Mouse (Mus musculus) liver, embryonic 14.5 days (tissue): ENCODE data around the gene Sult6b1. TPM values are rescaled to one million over a fixed set of nuclear protein-coding genes. Genes with fewer than 3 reads are reported as not detected.

Experiments
- ATAC-seq: fragments of 200-750 bp; cut with Nextera tagmentation; 2 replicates; pipeline ENCODE4 v1.8.0; 2017; ENCODE audit warnings: moderate number of reproducible peaks, mild to moderate bottlenecking, moderate library complexity; ENCODE audit not compliant: insufficient read depth
- DNase-seq, 3 experiments: peaks; one replicate each; pipeline ENCODE4 v3.0.0-alpha.2; 2012 to 2013; ENCODE audit warnings: low read depth in 3 of 3, low spot score in 3 of 3
- H3K27ac ChIP-seq: fragments of 300-500 bp; sonication (generic); 2 replicates; pipeline ENCODE4 v1.5.1; 2014; ENCODE audit warnings: moderate library complexity, mild to moderate bottlenecking, control low read depth, inconsistent platforms
- H3K27me3 ChIP-seq: fragments of 300-500 bp; sonication (generic); 2 replicates; pipeline ENCODE4 v1.6.1; 2014; ENCODE audit warnings: mild to moderate bottlenecking, low read length, moderate library complexity; ENCODE audit not compliant: control insufficient read depth, insufficient read depth
- H3K36me3 ChIP-seq: fragments of 300-500 bp; sonication (generic); replicated peaks from 2 replicates; pipeline ENCODE4 v1.6.1; 2014; ENCODE audit warnings: low read depth; ENCODE audit not compliant: control insufficient read depth, insufficient read depth
- H3K4me1 ChIP-seq, 2 experiments: fragments of 200-500 bp in 1 of 2; fragments of 300-500 bp in 1 of 2; sonication (generic) in 1 of 2; replicated peaks; 2 replicates each; pipeline ENCODE4 v1.6.1; 2012 to 2014; ENCODE audit warnings: antibody characterized with exemption in 1 of 2, inconsistent platforms in 1 of 2, low read length in 1 of 2; ENCODE audit not compliant: control insufficient read depth in 2 of 2, insufficient read depth in 2 of 2
- H3K4me2 ChIP-seq: fragments of 300-500 bp; sonication (generic); 2 replicates; pipeline ENCODE4 v1.6.1; 2014; ENCODE audit warnings: low read depth, mild to moderate bottlenecking, control low read depth, moderate library complexity
- H3K4me3 ChIP-seq, 2 experiments: fragments of 200-500 bp in 1 of 2; fragments of 300-500 bp in 1 of 2; sonication (generic) in 1 of 2; 2 replicates each; pipeline ENCODE4 v1.5.1; 2012 to 2014; ENCODE audit warnings: low read depth in 2 of 2, low read length in 2 of 2, mild to moderate bottlenecking in 2 of 2, control low read depth in 1 of 2, inconsistent platforms in 1 of 2, moderate library complexity in 1 of 2; ENCODE audit not compliant: insufficient read depth in 1 of 2
- H3K9ac ChIP-seq: fragments of 300-500 bp; sonication (generic); replicated peaks from 2 replicates; pipeline ENCODE4 v1.6.1; 2014; ENCODE audit warnings: mild to moderate bottlenecking, control low read depth, moderate library complexity
- H3K9me3 ChIP-seq: fragments of 300-500 bp; sonication (generic); 2 replicates; pipeline ENCODE4 v1.6.1; 2016; ENCODE audit warnings: low read length, mixed read lengths; ENCODE audit not compliant: control insufficient read depth
- CTCF ChIP-seq: IDR thresholded peaks from 2 replicates; pipeline ENCODE4 v1.5.1; 2016; ENCODE audit warnings: antibody characterized with exemption, low read depth, control low read depth
- EP300 ChIP-seq: IDR thresholded peaks from 2 replicates; pipeline ENCODE4 v1.6.1; 2016; ENCODE audit warnings: antibody characterized with exemption, low read depth
- WGBS: fragments of 180-500 bp; shearing (Covaris S2); extraction: QIAGEN DNeasy Blood & Tissue Kit; methylation state at CpG from one replicate; pipeline ENCODE4 v1.1.7; 2014; ENCODE audit not compliant: insufficient replicate concordance; 5-methylcytosine and 5-hydroxymethylcytosine counted together
- polyA plus RNA-seq, 2 experiments: library from polyadenylated mRNA; depleted of rRNA in 1 of 2; stranded (reverse) in 1 of 2; unstranded in 1 of 2; fragments of >200 nt; fragmentation: Nextera tagmentation in 1 of 2; extraction: Ambion mirVana in 1 of 2; gene quantifications; 2 replicates each; pipeline versions ENCODE4 v1.2.1 to v1.2.3; 2012 to 2014

The Sult6b1 gene
- polyA plus RNA-seq, 2 experiments = 0.08 TPM; not detected in 1

DNA sequence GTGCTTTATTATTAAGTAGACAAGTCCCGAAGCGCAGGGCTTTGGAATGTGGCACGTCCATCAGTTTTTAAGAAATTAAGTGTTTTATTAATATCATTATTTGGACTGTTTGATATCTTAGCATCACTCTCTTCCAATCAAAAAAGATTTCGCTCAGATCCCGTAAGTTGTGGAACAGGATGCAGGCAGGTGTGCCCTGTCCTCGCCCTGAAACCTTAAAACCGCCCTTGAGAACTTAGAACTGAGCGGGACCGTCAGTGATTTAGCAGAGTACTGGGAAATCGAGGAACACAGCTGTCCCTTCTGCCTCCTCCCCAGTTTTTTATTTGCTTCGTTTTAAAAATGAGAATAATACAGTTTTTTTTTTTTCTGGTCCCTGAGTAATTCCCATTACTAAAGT lies 10.1 kb upstream of the Sult6b1 start:
- ATAC-seq (peak; percentile 27; the same call in 1 of the 2 replicates), DNase-seq (no peak)

DNA sequence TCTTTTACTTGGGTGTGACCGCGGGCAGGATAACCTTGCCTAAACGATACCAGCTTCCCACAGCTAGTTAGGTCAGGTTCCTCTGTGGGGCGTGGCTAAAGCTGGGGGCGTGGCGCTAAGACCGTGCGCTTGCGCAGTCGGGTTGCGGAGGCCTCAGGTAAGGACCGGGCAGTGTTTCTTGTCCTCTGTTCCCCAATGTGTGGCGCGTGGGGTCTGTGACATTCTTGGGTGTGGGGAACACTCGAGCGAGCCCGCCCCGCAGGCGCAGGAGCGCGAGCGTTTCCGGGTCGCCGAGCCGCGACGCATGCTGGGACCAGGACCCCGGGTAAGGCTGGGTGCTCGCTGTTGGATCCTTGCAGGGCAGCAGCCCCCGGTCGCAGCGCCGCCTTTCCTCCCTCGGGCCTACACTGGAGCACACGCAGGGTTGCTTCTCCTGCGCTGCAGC lies 9.6 kb upstream of the Sult6b1 start, which contains the start of gene Cebpzos:
TSS of gene Cebpzos (plus strand) at position 132 of the 445 bp plus-strand sequence.
- DNase-seq (peak; percentile 78 to 90 (median 81)), ATAC-seq (peak; percentile 93)
- H3K4me2 ChIP-seq = peak within 1 kb of the TSS; percentile 83
- no peaks in the 10 kb centered on the region for H3K27me3 ChIP-seq
- peaks cover 9 to 10% of the 10 kb centered on the region in 2 experiments; a peak in 3 of 4 replicates for H3K4me1 ChIP-seq
- TF ChIP-seq CTCF = no peak; the same call in 1 of the 2 replicates
- TF ChIP-seq EP300 = no peak
- peak within 1 kb of the TSS; percentile 84 for H3K9ac ChIP-seq
- peak within 1 kb of the TSS; percentile 76 to 93 for H3K4me3 ChIP-seq
- no peaks in the 10 kb centered on the region for H3K9me3 ChIP-seq
- peak within 1 kb of the TSS; percentile 76 for H3K27ac ChIP-seq
- peaks cover 14% of the 10 kb centered on the region for H3K36me3 ChIP-seq
- 0% methylated on average over 37 of the region's 37 CpGs for WGBS

More for the DNA sequence above, 10.1 kb upstream of the Sult6b1 start:
- no peaks in the 10 kb centered on the region for H3K27me3 ChIP-seq
- H3K36me3 ChIP-seq = peaks cover 18% of the 10 kb centered on the region
- no peaks in the 10 kb centered on the region for H3K9me3 ChIP-seq
- peak overlapping the region; percentile 84 for H3K9ac ChIP-seq
- WGBS = 4% methylated on average over 11 of the region's 11 CpGs
- peak overlapping the region; percentile 76 for H3K27ac ChIP-seq
- H3K4me3 ChIP-seq = peak overlapping the region; percentile 76 to 93
- peaks cover 9 to 10% of the 10 kb centered on the region in 2 experiments; a peak in 3 of 4 replicates for H3K4me1 ChIP-seq
- H3K4me2 ChIP-seq = peak overlapping the region; percentile 83
- TF ChIP-seq CTCF = no peak
- TF ChIP-seq EP300 = no peak

DNA sequence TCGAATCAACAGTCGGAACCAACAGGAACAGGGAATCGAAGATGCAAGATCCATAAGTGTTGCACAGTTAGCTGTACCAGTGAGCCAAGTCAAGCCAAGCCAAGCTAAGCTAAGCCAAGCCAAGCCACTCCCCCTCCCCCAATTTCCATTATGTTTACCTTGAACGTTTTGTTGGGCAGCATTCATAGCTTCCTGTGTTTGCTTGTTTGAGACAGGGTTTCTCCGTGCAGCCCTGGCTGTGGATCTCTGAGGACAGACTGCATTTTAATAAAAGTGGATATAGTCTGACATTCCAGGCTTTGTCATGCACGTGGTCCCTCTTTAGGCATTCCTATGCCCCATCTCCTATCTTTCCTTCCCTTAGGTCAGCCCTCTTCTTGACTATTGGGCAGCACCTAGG lies 9.0 kb upstream of the Sult6b1 start:
- no peak for ATAC-seq
- Histone ChIP-seq H3K4me2 (peak overlapping the region; percentile 83), H3K9ac (peak overlapping the region; percentile 84), H3K27me3 (no peaks in the 10 kb centered on the region), H3K36me3 (peaks cover 14% of the 10 kb centered on the region), H3K4me1 (peaks cover 9 to 10% of the 10 kb centered on the region in 2 experiments; a peak in 3 of 4 replicates), H3K27ac (peak overlapping the region; percentile 39), H3K4me3 (peak overlapping the region; percentile 76 to 93), H3K9me3 (no peaks in the 10 kb centered on the region)
- DNase-seq = no peak
- WGBS = 50% methylated on average over 6 of the region's 6 CpGs
- TF ChIP-seq EP300 (no peak), CTCF (no peak)

DNA sequence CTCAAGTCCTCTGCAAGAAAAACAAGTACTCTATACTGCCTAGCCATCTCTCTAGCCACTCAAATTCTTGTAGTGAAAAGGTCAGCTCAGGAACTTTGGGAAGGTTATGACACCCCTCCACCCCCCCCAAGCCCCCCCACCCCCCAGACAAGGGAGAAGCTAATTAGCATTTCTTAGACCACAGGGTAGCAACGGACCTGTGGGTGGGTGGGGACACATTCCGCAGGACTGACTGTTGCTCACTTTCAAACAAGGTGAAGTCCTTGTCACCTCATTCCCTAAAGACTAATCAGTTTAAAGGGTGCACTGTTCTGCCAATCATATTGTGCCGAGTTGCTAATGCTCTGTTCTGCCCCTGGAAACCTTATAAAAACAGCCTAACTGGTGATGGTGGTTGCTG lies 7.1 kb upstream of the Sult6b1 start:
- Histone ChIP-seq H3K36me3 (no peaks in the 10 kb centered on the region), H3K4me3 (no peak overlapping the region), H3K4me2 (no peak overlapping the region), H3K27me3 (no peaks in the 10 kb centered on the region), H3K27ac (no peak overlapping the region), H3K9me3 (no peaks in the 10 kb centered on the region), H3K9ac (no peak overlapping the region), H3K4me1 (peaks cover 9 to 10% of the 10 kb centered on the region in 2 experiments; a peak in 3 of 4 replicates)
- no peak for ATAC-seq
- TF ChIP-seq CTCF (no peak), EP300 (no peak)
- no peak for DNase-seq
- 63% methylated on average over 3 of the region's 3 CpGs for WGBS

- no peak overlapping the region for H3K27ac ChIP-seq
- H3K4me2 ChIP-seq = peak overlapping the region; percentile 69
- 18% methylated on average over 6 of the region's 6 CpGs for WGBS
- H3K4me1 ChIP-seq = peaks cover 9 to 10% of the 10 kb centered on the region in 2 experiments; a peak in 3 of 4 replicates
- peak overlapping the region; percentile 52 to 70 for H3K4me3 ChIP-seq
- H3K9me3 ChIP-seq = no peaks in the 10 kb centered on the region
- peak overlapping the region; percentile 45 for H3K9ac ChIP-seq
- peak; percentile 15; the same call in 1 of the 2 replicates for ATAC-seq
- no peaks in the 10 kb centered on the region for H3K36me3 ChIP-seq
- H3K27me3 ChIP-seq = no peaks in the 10 kb centered on the region
- TF ChIP-seq CTCF (no peak), EP300 (no peak)
- no peak for DNase-seq
Observed at GRCm38 (mm10) chr17:78912861-78913281, 6.1 kb upstream of the Sult6b1 start.
